Mouse (Mus musculus) spleen, embryonic (tissue): Measurements from ENCODE around the gene Crtap.
"Not testable (repeated sequence)": the region's sequence is repeated elsewhere in the genome, so short reads cannot be mapped to it uniquely, and the experiment has no call there.

Experiments
- CTCF ChIA-PET: fragments of 350-600 bp; sonication (Branson Sonifier 250); formaldehyde crosslinking; loops from one replicate; lab custom pipeline; 2022; lab: Charles Lee

Crtap gene

DNA sequence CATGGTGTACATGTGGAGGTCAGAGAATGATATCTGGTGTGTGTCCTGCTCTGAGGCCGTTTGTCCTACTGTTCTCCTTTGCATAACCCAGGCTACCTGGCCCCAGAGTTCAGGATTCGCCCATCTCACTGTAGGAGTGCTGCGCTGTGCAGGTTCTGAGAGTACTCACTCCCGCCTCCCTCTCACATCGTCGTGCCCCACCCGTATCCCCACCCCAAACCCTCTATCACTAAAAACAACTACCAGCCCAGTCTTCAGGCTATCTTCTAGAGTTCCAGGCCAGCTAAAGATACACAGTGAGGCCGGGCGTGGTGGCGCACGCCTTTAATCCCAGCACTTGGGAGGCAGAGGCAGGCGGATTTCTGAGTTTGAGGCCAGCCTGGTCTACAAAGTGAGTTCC is 9.2 kb upstream of the Crtap start:
- CTCF ChIA-PET: interaction anchor here (0.7 kb wide), 1 partner anchor 12 kb away, joined by 4 read pairs; no protein-coding TSS in a partner anchor

- CTCF ChIA-PET: no interaction called here
These were observed 4.8 kb upstream of the Crtap start for GRCm38 (mm10) chr9:114395258-114395657.

GRCm38 (mm10) chr9:114394677-114395076 is 4.2 kb upstream of the Crtap start:
- CTCF ChIA-PET: interaction anchor here (0.5 kb wide), 1 partner anchor 186 kb away, joined by 4 read pairs; no protein-coding TSS in a partner anchor

DNA sequence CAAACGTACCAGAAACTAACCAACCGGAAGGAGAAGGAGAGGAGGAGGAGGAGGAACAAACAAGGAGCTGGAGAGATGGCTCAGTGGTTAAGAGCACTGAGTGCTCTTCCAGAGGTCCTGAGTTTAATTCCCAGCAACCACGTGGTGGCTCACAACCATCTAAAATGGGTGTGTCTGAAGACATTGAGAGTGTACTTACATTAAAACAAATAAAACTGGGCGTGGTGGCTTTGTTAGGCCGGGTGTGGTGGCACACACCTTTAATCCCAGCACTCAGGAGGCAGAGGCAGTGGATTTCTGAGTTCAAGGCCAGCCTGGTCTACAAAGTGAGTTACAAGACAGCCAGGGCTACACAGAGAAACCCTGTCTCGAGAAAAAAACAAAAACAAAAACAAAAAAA is 3.7 kb upstream of the Crtap start:
- CTCF ChIA-PET: interaction anchor here (0.5 kb wide), 1 partner anchor 186 kb away, joined by 4 read pairs; no protein-coding TSS in a partner anchor

GRCm38 (mm10) chr9:114390749-114391075 is 237 bp upstream of the Crtap start:
- CTCF ChIA-PET: no interaction called here

DNA sequence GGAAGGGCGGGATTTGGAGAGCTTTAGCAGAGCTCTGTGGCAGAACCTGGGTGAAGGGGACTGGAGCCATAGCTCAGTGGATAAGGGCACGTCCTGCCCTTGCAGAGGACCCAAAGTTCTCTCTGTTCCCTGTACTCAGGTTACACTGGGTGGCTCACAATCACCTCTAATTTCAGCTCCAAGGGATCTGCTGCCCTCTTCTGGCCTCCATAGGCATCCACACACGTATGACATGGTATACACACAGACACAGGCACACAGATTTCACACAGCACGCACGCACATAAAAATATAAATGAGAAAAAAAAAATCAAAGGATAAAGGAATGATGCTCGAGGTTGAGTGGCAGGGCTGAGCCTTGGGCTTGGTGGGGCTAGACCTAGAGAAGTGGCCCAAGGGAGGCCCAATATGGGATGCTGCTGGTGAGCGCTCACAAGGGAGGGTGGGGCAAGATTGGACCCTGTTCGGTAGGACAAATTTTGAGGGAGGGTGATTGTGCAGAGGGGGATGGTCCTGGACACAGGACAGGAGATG is 1.0 kb downstream of the Crtap start:
- CTCF ChIA-PET: no interaction called here

GRCm38 (mm10) chr9:114388701-114389370 is 1.6 kb downstream of the Crtap start:
- CTCF ChIA-PET: no interaction called here

- CTCF ChIA-PET: no interaction called here
These were observed 2.2 kb downstream of the Crtap start for GRCm38 (mm10) chr9:114388288-114388687.

GRCm38 (mm10) chr9:114387086-114387485 is 3.4 kb downstream of the Crtap start:
- CTCF ChIA-PET: no interaction called here

- CTCF ChIA-PET: no interaction called here
These were observed 5.3 kb downstream of the Crtap start for GRCm38 (mm10) chr9:114385160-114385559.

- CTCF ChIA-PET: no interaction called here
These were observed 5.8 kb downstream of the Crtap start for GRCm38 (mm10) chr9:114384691-114385090.

- CTCF ChIA-PET: interaction anchor here (0.6 kb wide), 1 partner anchor 34 kb away, joined by 4 read pairs; no protein-coding TSS in a partner anchor
These were observed 7.4 kb downstream of the Crtap start for GRCm38 (mm10) chr9:114382936-114383710.

DNA sequence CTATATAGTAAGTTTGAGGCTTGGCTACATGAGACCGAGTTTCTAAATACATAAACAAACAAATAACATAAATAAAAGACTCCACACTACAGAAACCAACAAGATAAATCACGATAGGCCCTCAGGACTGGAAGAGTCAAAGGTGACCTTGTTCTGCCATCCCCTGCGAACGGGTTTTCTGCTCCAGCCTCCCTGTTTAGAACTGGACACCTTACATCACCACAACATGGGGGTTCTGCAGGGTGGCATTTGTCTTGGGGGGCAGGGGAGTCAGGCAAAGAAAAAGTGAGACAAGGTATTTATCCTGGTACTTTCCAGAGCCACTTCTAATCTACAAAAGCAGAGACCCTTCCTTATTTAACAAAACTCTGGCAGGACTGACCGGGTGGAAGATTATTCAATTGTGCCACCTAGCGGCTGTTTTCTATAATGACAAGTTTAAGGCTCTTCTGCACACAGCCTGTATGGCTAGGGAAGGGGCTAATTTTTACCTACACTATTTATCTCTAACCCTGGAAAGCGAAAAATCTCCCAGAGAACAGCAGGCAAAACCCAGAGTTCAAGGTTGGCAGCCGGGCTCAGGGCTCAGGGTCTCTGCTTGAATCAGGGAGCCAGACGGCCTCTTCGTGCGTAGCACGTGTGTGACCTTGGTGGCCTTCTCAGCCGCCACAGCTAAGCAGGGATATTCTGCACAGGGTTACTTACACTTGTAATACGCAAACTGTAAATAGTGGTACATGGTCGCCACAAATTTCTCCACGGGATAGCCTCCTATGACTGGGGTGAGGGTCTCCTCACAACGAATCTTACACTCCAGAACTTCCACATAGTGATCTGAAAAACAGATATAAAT is 9.4 kb downstream of the Crtap start:
- CTCF ChIA-PET: no interaction called here

GRCm38 (mm10) chr9:114379871-114380270 is 10.6 kb downstream of the Crtap start:
- CTCF ChIA-PET: no interaction called here

GRCm38 (mm10) chr9:114377168-114377567 is 13.3 kb downstream of the Crtap start:
- CTCF ChIA-PET: no interaction called here

GRCm38 (mm10) chr9:114375276-114375962 is 15.1 kb downstream of the Crtap start:
- CTCF ChIA-PET: no interaction called here

GRCm38 (mm10) chr9:114371717-114372116 is 18.8 kb downstream of the Crtap start:
- CTCF ChIA-PET: not testable (repeated sequence)

GRCm38 (mm10) chr9:114369389-114369788 is 21.1 kb downstream of the Crtap start:
- CTCF ChIA-PET: not testable (repeated sequence)

DNA sequence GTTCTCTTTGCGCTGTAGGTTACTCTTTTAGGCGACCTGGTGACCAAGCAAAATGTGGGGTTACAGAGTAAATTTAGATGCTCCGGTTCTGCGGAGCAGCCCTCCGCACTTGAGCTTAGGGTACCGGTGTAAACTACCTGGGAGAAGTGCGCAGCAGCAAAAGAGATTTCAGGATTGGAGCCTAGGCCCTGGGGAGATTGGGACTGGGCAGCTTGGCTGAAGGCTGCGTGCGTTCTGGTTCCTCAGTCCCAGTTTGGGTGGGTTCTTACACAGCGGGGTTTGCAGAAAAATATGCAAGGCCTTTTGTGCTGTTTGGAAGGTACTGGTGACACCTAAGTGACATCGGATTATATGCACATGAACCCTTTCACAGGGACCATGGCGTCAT is 22.0 kb downstream of the Crtap start:
- CTCF ChIA-PET: no interaction called here

DNA sequence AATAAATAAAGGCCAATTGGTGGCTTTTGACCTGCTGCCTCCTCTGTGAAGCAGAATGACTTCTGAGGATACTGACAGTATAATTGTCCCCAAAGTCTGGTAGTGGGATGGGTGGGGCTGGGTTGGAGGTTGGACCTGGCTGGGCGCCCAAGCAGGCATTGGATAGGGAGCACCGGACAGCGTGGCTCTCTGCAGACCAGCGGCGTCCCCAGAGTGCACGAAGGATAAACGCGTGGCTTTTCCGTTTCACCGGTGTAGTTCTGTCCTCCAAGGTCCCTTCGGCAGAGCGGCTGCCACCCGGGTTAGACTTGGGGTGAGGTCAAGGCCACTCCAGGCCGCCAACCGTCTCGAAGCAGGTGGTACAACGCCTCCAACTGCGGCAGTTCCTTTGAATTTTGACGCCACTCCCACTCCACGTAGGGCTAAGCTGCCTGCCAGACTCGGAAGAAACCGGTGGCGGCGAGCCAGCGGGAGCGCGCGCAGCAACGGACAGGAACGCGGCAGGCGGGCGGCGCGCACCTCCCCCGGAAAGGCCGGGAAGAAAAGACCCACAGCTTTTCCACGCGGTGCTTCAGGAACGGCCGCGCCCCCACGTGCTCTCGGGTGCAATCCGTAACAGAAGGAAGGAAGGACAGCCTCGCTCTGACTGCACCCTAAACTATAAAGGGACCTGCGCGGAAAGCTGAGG is 22.5 kb downstream of the Crtap start:
- CTCF ChIA-PET: no interaction called here

- CTCF ChIA-PET: not testable (repeated sequence)
These were observed 60.6 kb downstream of the Crtap start, which contains the start of gene Bcl2a1c for GRCm38 (mm10) chr9:114329855-114330254. Bcl2a1c (plus strand) TSS chr9:114330135.
